Mouse (Mus musculus): ENCODE results near the gene 6430548M08Rik. TPM values are rescaled to one million over a fixed set of nuclear protein-coding genes. Genes with fewer than 3 reads are reported as not detected.

The 6430548M08Rik gene
- polyA plus RNA-seq, 1 experiment from 2014 or later = 12.9 TPM

DNA sequence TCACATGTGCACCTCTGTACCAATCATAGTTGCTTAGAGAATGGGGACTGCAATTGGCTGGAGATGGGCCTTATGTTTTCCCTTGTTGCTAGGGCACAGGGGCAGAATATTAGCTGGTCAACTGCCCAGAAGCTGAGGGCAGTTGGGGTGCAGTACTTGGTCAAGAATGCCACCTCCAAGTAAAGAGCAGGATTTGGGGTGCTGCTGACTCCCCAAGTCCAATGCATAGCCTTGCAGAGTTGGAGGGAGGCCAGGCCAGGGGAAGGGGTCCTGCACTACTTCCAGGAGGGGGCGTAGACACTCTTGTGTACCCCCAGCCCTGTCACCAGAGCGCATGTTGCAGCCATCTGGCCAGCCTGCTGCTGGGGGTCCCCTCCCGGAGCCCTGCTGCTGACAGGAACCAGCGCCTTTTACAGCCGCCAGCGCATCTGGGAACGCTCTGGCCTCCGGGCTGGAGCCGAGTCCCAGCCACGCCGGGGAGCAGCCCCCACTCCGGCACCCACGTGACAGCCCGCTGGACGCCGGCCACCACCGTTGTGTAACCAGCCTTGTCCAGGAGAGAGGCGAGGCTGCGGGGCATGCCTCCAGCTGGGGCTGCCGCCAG lies 77.0 kb downstream of the 6430548M08Rik start:
- Histone ChIP-seq H3K4me3 (replicated peaks) (no peak overlapping the region), H3K4me2 (peak overlapping the region; percentile 35), H3K27me3 (no peaks in the 10 kb centered on the region), H3K36me3 (replicated peaks) (no peaks in the 10 kb centered on the region), H3K27ac (peak overlapping the region; percentile 66), H3K4me1 (peaks cover 22% of the 10 kb centered on the region), H3K9me3 (no peaks in the 10 kb centered on the region), H3K9ac (0 out of 2 replicates have a peak overlapping the region, but pooled peaks have one; percentile 12)
- 62% methylated on average over 20 of the region's 20 CpGs for WGBS
- ATAC-seq (ENCODE audit: low FRiP score) = peak; percentile 70

DNA sequence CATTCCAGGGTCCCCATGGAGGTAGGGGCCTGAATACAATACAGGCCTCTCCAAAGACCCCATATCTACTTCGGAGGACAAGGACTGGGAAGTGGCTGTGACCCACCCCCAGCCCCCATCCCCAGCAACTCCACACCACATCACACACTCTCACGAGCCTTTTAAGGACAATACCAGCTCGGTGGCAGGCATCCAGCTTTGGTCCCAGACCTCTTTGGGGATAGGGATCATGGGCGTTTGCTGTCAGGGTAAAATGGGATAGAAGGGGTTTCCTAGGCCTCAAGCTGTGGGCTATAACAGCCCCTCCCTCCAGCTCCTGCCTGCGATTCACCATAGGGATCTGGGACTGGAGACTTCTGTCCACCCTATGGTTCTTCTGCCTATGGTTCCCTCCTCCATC lies 77.7 kb downstream of the 6430548M08Rik start:
- H3K4me3 ChIP-seq (replicated peaks) = no peak overlapping the region
- 75% methylated on average over 5 of the region's 5 CpGs for WGBS
- H3K9me3 ChIP-seq = no peaks in the 10 kb centered on the region
- no peaks in the 10 kb centered on the region for H3K36me3 ChIP-seq (replicated peaks)
- peak overlapping the region; percentile 66; the same call in 1 of the 2 replicates for H3K27ac ChIP-seq
- no peak for ATAC-seq (ENCODE audit: low FRiP score)
- H3K27me3 ChIP-seq = no peaks in the 10 kb centered on the region
- H3K9ac ChIP-seq = no peak overlapping the region
- H3K4me1 ChIP-seq = peaks cover 15% of the 10 kb centered on the region
- H3K4me2 ChIP-seq = no peak overlapping the region

DNA sequence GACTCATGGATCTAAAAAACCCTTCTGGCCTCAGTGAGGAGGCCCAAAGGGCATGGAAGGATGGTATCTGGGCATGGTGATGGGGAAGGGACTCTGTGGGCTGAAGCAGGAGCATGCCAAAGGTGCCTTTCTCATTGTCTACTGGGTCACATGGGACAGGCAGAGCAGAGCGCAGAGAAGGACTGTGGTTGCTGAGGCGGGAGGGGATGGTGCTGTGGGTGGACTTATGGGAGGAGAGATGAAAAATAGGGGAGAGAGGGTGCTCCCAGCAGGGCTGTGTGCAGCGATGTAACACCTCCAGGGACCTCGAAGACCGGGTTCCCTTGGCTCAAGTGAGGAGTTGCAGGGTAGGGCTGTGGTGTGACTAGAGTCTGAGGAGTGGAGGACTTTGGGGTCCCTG lies 78.2 kb downstream of the 6430548M08Rik start:
- H3K9ac ChIP-seq = no peak overlapping the region
- ATAC-seq (ENCODE audit: low FRiP score) = no peak
- H3K4me3 ChIP-seq (replicated peaks) = no peak overlapping the region
- H3K4me2 ChIP-seq = no peak overlapping the region
- no peaks in the 10 kb centered on the region for H3K36me3 ChIP-seq (replicated peaks)
- H3K4me1 ChIP-seq = peaks cover 10% of the 10 kb centered on the region
- H3K27ac ChIP-seq = no peak overlapping the region
- no peaks in the 10 kb centered on the region for H3K9me3 ChIP-seq
- 95% methylated on average over 5 of the region's 5 CpGs for WGBS
- no peaks in the 10 kb centered on the region for H3K27me3 ChIP-seq

DNA sequence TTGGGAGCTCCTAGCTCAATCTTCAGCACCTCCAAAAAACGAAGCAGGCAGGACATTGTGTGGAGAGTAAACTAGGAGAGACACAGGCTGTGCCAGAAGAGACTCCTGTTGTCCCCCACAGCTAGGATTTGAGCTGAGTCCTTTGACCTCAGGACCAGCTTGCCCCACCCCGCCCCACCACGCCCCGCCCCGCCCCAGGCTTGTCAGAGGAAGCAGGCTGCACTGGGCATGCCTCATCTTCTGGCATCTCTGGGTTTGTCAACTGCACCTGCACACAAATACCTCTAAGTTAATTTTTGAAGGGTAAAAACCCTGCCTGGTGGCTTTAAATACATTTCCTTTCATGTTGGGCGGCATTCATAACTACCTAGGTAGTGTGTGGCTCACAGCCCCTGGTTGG lies 87.4 kb downstream of the 6430548M08Rik start:
- ATAC-seq (ENCODE audit: low FRiP score) = no peak
- H3K4me3 ChIP-seq (replicated peaks) = no peak overlapping the region
- no peak overlapping the region for H3K9ac ChIP-seq
- no peaks in the 10 kb centered on the region for H3K36me3 ChIP-seq (replicated peaks)
- WGBS = 83% methylated on average over 6 of the region's 6 CpGs
- H3K27ac ChIP-seq = no peak overlapping the region
- H3K9me3 ChIP-seq = peaks cover 5% of the 10 kb centered on the region
- H3K27me3 ChIP-seq = 0 out of 2 replicates have a peak, but pooled peaks cover 6% of the 10 kb centered on the region
- no peaks in the 10 kb centered on the region for H3K4me1 ChIP-seq
- no peak overlapping the region for H3K4me2 ChIP-seq

DNA sequence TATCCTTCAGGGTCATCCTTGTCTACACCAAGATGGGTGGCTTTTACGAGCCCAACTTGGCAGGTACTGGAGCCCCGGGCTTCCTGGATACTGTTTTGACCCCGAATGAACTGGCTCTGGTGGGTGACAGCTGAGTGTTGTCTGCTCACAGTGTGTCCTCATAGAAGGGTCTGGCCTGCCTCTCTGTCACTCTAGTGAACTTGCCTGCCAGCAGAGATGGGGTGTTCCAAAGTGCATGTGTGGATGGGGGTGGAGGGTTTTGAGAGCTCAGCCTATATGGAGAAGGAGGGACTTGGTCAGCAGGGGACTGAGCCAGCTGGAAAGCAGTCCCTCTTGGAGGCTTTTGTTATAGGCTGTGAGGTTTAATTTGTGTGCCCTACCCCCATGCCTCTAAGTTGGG lies 88.6 kb downstream of the 6430548M08Rik start:
- Histone ChIP-seq H3K9me3 (peaks cover 5% of the 10 kb centered on the region), H3K36me3 (replicated peaks) (no peaks in the 10 kb centered on the region), H3K4me3 (replicated peaks) (no peak overlapping the region), H3K4me1 (no peaks in the 10 kb centered on the region), H3K27me3 (0 out of 2 replicates have a peak, but pooled peaks cover 6% of the 10 kb centered on the region), H3K9ac (no peak overlapping the region), H3K4me2 (no peak overlapping the region), H3K27ac (no peak overlapping the region)
- 79% methylated on average over 3 of the region's 3 CpGs for WGBS
- ATAC-seq (ENCODE audit: low FRiP score) = no peak

DNA sequence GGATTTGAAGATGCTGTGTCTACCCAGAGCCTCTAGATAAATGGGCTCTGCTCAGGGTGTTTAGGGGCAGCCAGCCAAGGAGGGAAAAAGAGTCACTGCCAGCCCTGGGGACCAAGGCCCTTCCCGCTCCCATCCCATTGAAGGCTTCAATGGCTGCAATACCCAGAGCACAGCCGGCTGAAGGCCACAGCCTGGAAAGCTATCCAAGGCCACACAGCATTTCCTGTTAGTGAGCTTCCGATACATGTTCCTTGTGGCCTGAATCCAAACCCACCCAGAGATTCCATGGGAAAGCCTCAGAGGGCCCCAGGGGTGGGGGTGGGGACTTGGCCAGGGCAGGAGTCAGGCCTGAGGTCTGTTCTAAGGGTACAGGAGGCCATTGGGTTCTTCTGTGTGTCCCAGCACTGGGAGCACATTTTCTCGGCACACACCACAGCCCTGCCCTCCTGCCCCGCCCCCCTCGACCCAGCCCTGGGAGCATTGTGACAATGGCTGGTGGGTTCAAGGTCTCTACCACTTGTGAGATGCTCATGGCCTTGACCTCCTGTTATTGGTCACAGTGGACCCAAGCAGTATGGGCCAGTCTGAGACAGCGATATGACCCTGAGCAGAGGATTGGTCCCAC lies 90.9 kb downstream of the 6430548M08Rik start:
- no peak for ATAC-seq (ENCODE audit: low FRiP score)
- Histone ChIP-seq H3K27me3 (0 out of 2 replicates have a peak, but pooled peaks cover 7% of the 10 kb centered on the region), H3K9ac (no peak overlapping the region), H3K4me1 (peaks cover under 1% of the 10 kb centered on the region; the same call in 1 of the 2 replicates), H3K36me3 (replicated peaks) (no peaks in the 10 kb centered on the region), H3K9me3 (peaks cover 2% of the 10 kb centered on the region), H3K4me3 (replicated peaks) (no peak overlapping the region), H3K27ac (no peak overlapping the region), H3K4me2 (no peak overlapping the region)
- whole genome bisulfite sequencing = 75% methylated on average over 7 of the region's 7 CpGs

DNA sequence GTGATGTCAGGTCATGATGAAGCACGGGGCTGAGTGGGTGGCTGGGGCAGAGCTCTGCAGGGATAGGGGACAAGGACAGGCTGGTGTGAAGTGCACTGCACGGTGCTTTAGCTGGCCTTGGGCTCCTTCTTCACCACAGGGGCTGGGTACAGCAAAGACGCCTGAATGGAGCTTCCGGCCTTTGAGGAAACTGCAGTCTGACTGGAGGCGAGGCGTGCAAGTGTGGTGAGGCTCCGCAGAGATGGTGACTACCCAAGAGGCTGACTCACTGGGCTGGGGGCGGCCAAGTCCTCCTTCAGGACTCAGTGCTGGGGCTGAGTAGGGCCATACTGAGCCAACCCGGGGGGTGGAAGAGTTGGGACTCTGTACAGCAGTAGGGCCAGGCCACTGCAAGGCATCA lies 92.0 kb downstream of the 6430548M08Rik start:
- Histone ChIP-seq H3K27me3 (0 out of 2 replicates have a peak, but pooled peaks cover 11% of the 10 kb centered on the region), H3K27ac (no peak overlapping the region), H3K9ac (no peak overlapping the region), H3K4me3 (replicated peaks) (no peak overlapping the region), H3K9me3 (no peaks in the 10 kb centered on the region), H3K36me3 (replicated peaks) (no peaks in the 10 kb centered on the region), H3K4me2 (no peak overlapping the region), H3K4me1 (peaks cover 11% of the 10 kb centered on the region)
- WGBS = 82% methylated on average over 9 of the region's 9 CpGs
- no peak for ATAC-seq (ENCODE audit: low FRiP score)

DNA sequence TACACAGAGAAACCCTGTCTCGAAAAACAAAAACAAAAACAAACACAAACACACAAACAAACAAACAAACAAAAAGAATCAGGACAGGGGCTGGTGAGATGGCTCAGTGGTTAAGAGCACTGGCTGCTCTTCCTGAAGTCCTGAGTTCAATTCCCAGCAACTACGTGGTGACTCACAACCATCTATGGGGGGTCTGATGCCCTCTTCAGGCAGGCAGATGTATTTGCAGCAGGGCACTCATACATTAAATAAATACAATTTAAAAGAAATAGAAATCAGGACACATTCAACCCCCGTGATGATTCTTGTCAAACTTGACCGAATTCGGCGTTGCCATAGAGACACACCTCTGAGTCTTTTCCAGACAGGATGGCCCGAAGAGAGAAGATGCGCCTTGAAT lies 93.4 kb downstream of the 6430548M08Rik start:
- Histone ChIP-seq H3K4me2 (no peak overlapping the region), H3K36me3 (replicated peaks) (no peaks in the 10 kb centered on the region), H3K4me3 (replicated peaks) (no peak overlapping the region), H3K4me1 (peaks cover 21% of the 10 kb centered on the region), H3K27me3 (0 out of 2 replicates have a peak, but pooled peaks cover 9% of the 10 kb centered on the region), H3K9me3 (no peaks in the 10 kb centered on the region), H3K27ac (no peak overlapping the region), H3K9ac (no peak overlapping the region)
- WGBS = 91% methylated on average over 8 of the region's 8 CpGs
- ATAC-seq (ENCODE audit: low FRiP score) = no peak

DNA sequence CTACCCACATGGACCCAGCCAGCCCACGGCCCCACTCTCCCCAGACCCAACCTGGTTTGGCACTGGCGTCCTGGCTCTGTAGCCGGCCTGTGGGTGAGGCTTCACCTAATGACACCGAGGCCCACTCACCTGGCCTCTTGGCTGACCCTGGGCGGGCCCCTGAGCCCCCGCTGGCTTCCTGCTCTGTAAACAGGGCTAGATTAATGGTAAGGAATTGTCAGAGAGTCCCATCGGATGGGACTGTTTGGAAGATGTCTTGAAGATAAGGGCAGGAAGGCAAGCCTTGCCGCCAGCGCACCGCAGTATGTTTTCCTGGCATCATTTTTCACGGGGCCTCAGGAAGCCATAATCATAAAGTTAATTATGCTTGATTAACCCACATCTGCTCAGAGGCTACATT lies 94.2 kb downstream of the 6430548M08Rik start:
- Histone ChIP-seq H3K9ac (no peak overlapping the region), H3K4me2 (no peak overlapping the region), H3K9me3 (no peaks in the 10 kb centered on the region), H3K4me1 (peaks cover 21% of the 10 kb centered on the region), H3K27ac (no peak overlapping the region), H3K4me3 (replicated peaks) (no peak overlapping the region), H3K36me3 (replicated peaks) (no peaks in the 10 kb centered on the region), H3K27me3 (peaks cover 9% of the 10 kb centered on the region; the same call in 1 of the 2 replicates)
- 78% methylated on average over 11 of the region's 11 CpGs for WGBS
- no peak for ATAC-seq (ENCODE audit: low FRiP score)

DNA sequence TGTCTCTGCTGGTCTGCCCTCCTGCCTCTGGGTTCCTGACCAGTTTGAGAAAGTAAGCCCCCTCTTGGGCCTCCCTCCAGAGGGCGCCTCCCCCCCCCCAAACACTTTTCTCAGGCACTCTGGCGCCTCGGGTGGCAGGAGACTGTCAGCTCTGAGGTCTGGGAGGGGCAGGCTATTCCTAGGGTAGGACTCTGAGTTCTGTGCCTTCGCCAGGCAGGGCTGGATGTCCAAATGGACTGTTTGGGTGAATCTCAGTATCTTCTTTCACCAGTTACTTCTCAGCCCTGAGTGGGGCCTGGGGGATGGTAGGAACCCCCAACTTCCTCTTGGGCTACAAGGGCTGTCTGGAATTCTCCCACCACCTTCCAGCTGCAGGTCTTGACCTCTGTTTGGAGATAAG lies 97.4 kb downstream of the 6430548M08Rik start:
- Histone ChIP-seq H3K4me2 (no peak overlapping the region), H3K27me3 (peaks cover 9% of the 10 kb centered on the region; the same call in 1 of the 2 replicates), H3K9ac (no peak overlapping the region), H3K27ac (no peak overlapping the region), H3K4me1 (peaks cover 37% of the 10 kb centered on the region), H3K36me3 (replicated peaks) (no peaks in the 10 kb centered on the region), H3K9me3 (no peaks in the 10 kb centered on the region), H3K4me3 (replicated peaks) (no peak overlapping the region)
- no peak for ATAC-seq (ENCODE audit: low FRiP score)
- 15% methylated on average over 4 of the region's 4 CpGs for WGBS

DNA sequence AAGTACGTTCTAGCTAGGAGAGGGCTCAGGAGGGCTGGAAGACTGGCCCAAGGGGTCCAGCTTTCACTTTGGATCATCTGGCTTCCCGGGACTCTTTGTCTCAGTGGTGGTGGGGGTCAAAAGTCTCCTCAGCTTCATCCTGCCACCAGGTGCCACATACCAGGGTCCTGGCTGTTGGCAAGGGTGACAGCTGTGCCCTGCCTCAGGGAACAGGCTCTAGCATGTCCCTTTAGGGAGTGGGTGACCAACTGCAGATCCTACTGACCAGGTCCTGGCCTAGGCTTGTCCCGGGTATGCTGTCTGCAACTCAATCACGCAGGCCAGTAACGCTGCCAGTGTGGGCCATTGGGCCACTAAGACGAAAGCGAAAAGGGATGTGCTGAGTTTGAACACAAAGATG lies 98.6 kb downstream of the 6430548M08Rik start:
- Histone ChIP-seq H3K36me3 (replicated peaks) (no peaks in the 10 kb centered on the region), H3K27ac (no peak overlapping the region), H3K9me3 (no peaks in the 10 kb centered on the region)

DNA sequence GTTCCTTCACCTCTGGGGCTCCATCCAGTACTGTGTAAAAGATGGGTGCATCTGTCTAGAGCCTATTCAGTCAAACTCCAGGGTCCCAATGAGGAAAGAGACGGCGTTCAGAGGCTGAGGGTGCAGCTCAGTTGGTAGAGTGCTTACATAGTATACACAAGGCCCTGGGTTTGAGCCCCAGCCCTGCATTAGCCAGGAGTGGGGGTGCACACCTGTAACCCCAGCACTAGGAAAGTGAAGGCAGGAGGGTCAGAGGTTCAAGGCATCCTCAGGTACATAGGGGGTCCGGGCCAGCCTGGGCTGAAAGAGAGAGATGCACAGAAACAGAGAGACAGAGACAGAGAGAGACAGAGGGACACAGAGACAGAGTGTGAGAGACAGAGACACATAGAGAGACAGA lies 99.3 kb downstream of the 6430548M08Rik start:
- WGBS = 93% methylated on average over 3 of the region's 3 CpGs
- Histone ChIP-seq H3K4me3 (replicated peaks) (no peak overlapping the region), H3K27ac (no peak overlapping the region), H3K9me3 (no peaks in the 10 kb centered on the region), H3K9ac (no peak overlapping the region), H3K27me3 (peaks cover 9% of the 10 kb centered on the region; the same call in 1 of the 2 replicates), H3K4me1 (peaks cover 52% of the 10 kb centered on the region), H3K36me3 (replicated peaks) (no peaks in the 10 kb centered on the region), H3K4me2 (no peak overlapping the region)
- no peak for ATAC-seq (ENCODE audit: low FRiP score)

More for the DNA sequence above, 98.6 kb downstream of the 6430548M08Rik start:
- no peak overlapping the region for H3K4me2 ChIP-seq
- H3K9ac ChIP-seq = no peak overlapping the region
- H3K4me1 ChIP-seq = peaks cover 49% of the 10 kb centered on the region
- 89% methylated on average over 7 of the region's 7 CpGs for WGBS
- peaks cover 9% of the 10 kb centered on the region; the same call in 1 of the 2 replicates for H3K27me3 ChIP-seq
- H3K4me3 ChIP-seq (replicated peaks) = no peak overlapping the region
- no peak for ATAC-seq (ENCODE audit: low FRiP score)

DNA sequence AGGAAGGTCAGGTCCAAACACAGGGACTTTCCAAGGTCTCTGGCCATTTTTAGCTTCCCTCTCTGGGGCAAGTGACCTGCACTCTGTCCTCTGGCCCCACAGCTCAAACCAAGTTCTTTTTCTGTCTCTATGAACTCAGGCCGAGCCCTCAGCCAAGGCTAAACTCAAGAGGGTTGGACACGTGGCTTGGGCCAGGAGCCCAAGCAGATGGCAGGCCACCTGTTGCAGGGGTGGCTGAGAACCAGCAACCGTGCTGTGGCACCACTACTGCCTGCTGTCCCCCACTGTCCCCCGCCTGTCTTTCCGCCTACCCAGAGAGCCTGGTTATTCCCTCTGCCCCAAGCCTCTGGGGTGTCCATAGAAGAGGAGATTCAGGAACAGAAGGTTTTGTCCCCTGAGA lies 100.0 kb downstream of the 6430548M08Rik start:
- H3K36me3 ChIP-seq (replicated peaks) = no peaks in the 10 kb centered on the region
- H3K4me2 ChIP-seq = no peak overlapping the region
- no peak overlapping the region for H3K9ac ChIP-seq
- H3K9me3 ChIP-seq = no peaks in the 10 kb centered on the region
- H3K27ac ChIP-seq = no peak overlapping the region
- H3K4me3 ChIP-seq (replicated peaks) = no peak overlapping the region
- ATAC-seq (ENCODE audit: low FRiP score) = no peak
- peaks cover 9% of the 10 kb centered on the region; the same call in 1 of the 2 replicates for H3K27me3 ChIP-seq
- peaks cover 52% of the 10 kb centered on the region for H3K4me1 ChIP-seq
- 69% methylated on average over 5 of the region's 5 CpGs for WGBS

Measured in forebrain, embryonic 12.5 days (tissue).